Mouse (Mus musculus) Muller cell, postnatal 12 days (primary cell): ENCODE results near the gene Gtsf1.
A peak's percentile ranks its signal among the peaks of the same experiment; 100 is the strongest.

ENCODE experiments used
- DNase-seq: peaks from one replicate; pipeline ENCODE4 v3.0.0-alpha.2; 2015; ENCODE audit errors: inconsistent ontology term

Gtsf1 gene

GRCm38 (mm10) chr15:103377752-103378664 lies 52.3 kb downstream of the Gtsf1 start:
- peak; percentile 82 for DNase-seq

GRCm38 (mm10) chr15:103376837-103377269 lies 53.4 kb downstream of the Gtsf1 start:
- DNase-seq: no peak

GRCm38 (mm10) chr15:103375112-103375800 lies 55.0 kb downstream of the Gtsf1 start:
- DNase-seq: no peak

- DNase-seq: no peak
Measured at GRCm38 (mm10) chr15:103372461-103372860, 57.8 kb downstream of the Gtsf1 start.

- no peak for DNase-seq
Measured at GRCm38 (mm10) chr15:103371741-103372140, 58.5 kb downstream of the Gtsf1 start.

GRCm38 (mm10) chr15:103371208-103371607 lies 59.1 kb downstream of the Gtsf1 start:
- no peak for DNase-seq

- no peak for DNase-seq
Measured at GRCm38 (mm10) chr15:103370462-103370861, 59.8 kb downstream of the Gtsf1 start.

GRCm38 (mm10) chr15:103369123-103369522 lies 61.1 kb downstream of the Gtsf1 start:
- DNase-seq: no peak

GRCm38 (mm10) chr15:103368179-103368940 lies 61.9 kb downstream of the Gtsf1 start:
- DNase-seq: no peak

GRCm38 (mm10) chr15:103366376-103367149 lies 63.7 kb downstream of the Gtsf1 start, which contains the start of gene Itga5:
TSS of gene Itga5 (minus strand) at chr15:103366763.
- peak; percentile 90 for DNase-seq

- no peak for DNase-seq
Measured at GRCm38 (mm10) chr15:103365471-103366375, 64.5 kb downstream of the Gtsf1 start.

- no peak for DNase-seq
Measured at GRCm38 (mm10) chr15:103364761-103365160, 65.5 kb downstream of the Gtsf1 start.

GRCm38 (mm10) chr15:103363809-103364208 lies 66.5 kb downstream of the Gtsf1 start:
- no peak for DNase-seq

GRCm38 (mm10) chr15:103362950-103363349 lies 67.3 kb downstream of the Gtsf1 start:
- no peak for DNase-seq

- no peak for DNase-seq
Measured at GRCm38 (mm10) chr15:103362333-103362732, 67.9 kb downstream of the Gtsf1 start.

GRCm38 (mm10) chr15:103361269-103361668 lies 69.0 kb downstream of the Gtsf1 start:
- no peak for DNase-seq

- no peak for DNase-seq
Measured at GRCm38 (mm10) chr15:103359869-103360602, 70.2 kb downstream of the Gtsf1 start.

- DNase-seq: no peak
Measured at GRCm38 (mm10) chr15:103359122-103359510, 71.2 kb downstream of the Gtsf1 start.
